Mouse (Mus musculus): ENCODE results near the gene Epas1. TPM values are rescaled to one million over a fixed set of nuclear protein-coding genes. Genes with fewer than 3 reads are reported as not detected.

Epas1 gene
- total RNA-seq (2012; rRNA removed) = not detected in 2 replicates
- not detected for polyA plus RNA-seq (2012; ENCODE audit: insufficient read depth in 1 of 2, insufficient read length in 2 of 2, low read depth in 1 of 2, low replicate concordance in 2 of 2, missing spikeins in 1 of 2)

- H3K9ac ChIP-seq (ENCODE audit: control insufficient read depth, low read depth, low read length, poor library complexity, severe bottlenecking) = no peak within 1 kb of the TSS
- no peak within 1 kb of the TSS for H3K27ac ChIP-seq (ENCODE audit: control insufficient read depth, low read depth, low read length)
- H3K36me3 ChIP-seq (ENCODE audit: control insufficient read depth in 1 of 2, insufficient read depth in 2 of 2, low read length in 2 of 2) = no peaks in the 10 kb centered on the region
- H3K4me1 ChIP-seq (ENCODE audit: control insufficient read depth in 1 of 2, insufficient read depth in 2 of 2, low read length in 2 of 2) = no peaks in the 10 kb centered on the region
- H3K27me3 ChIP-seq (ENCODE audit: control insufficient read depth in 1 of 2, insufficient read depth in 2 of 2, low read length in 2 of 2) = peaks cover 0 to 2% of the 10 kb centered on the region in 2 experiments
- H3K79me2 ChIP-seq (ENCODE audit: control insufficient read depth, insufficient read depth, low read length, poor library complexity) = no peaks in the 10 kb centered on the region
- TF ChIP-seq EP300 (IDR thresholded peaks at IDR 0.05; ENCODE audit: low read depth in 1 of 2, low read length in 2 of 2) (no peak), HCFC1 (IDR thresholded peaks at IDR 0.05; ENCODE audit: low read depth, low read length) (no peak), GATA1 (IDR thresholded peaks at IDR 0.05; ENCODE audit: low read depth, low read length) (no peak), GABPA (IDR thresholded peaks at IDR 0.05; ENCODE audit: low read depth, low read length) (no peak), ZNF384 (IDR thresholded peaks at IDR 0.05; ENCODE audit: low read depth, low read length) (no peak), RAD21 (IDR thresholded peaks at IDR 0.05; ENCODE audit: low read depth, low read length) (no peak), KAT2A (conservative IDR thresholded peaks at IDR 0.05; ENCODE audit: low read depth, low read length) (no peak), SIN3A (IDR thresholded peaks at IDR 0.05; ENCODE audit: low read length) (no peak), CHD2 (IDR thresholded peaks at IDR 0.05; ENCODE audit: low read length) (no peak), USF1 (IDR thresholded peaks at IDR 0.05; ENCODE audit: low read depth, low read length) (no peak), NRF1 (IDR thresholded peaks at IDR 0.05; ENCODE audit: insufficient read depth, low read depth, low read length, poor library complexity, severe bottlenecking) (no peak), MYB (IDR thresholded peaks at IDR 0.05; ENCODE audit: low read depth, low read length) (no peak), ELF1 (IDR thresholded peaks at IDR 0.05; ENCODE audit: low read depth, low read length) (no peak), MYC (IDR thresholded peaks at IDR 0.05; ENCODE audit: low read depth, low read length) (no peak), ETS1 (IDR thresholded peaks at IDR 0.05; ENCODE audit: low read depth, low read length) (no peak), MAZ (IDR thresholded peaks at IDR 0.05; ENCODE audit: low read depth, low read length) (no peak), UBTF (IDR thresholded peaks at IDR 0.05; ENCODE audit: borderline replicate concordance, insufficient read depth, low read depth, low read length) (no peak), SMC3 (IDR thresholded peaks at IDR 0.05; ENCODE audit: low read depth, low read length) (no peak), CTCF (IDR thresholded peaks at IDR 0.05 in 2 of 3, conservative IDR thresholded peaks at IDR 0.05 in 1 of 3; ENCODE audit: control insufficient read depth in 1 of 3, insufficient read depth in 1 of 3, low read depth in 2 of 3, low read length in 3 of 3, poor library complexity in 1 of 3, severe bottlenecking in 1 of 3) (no peak)
- no peak for DNase-seq (ENCODE audit: low read depth, low spot score)
- H3K4me3 ChIP-seq (ENCODE audit: control insufficient read depth in 1 of 2, insufficient read depth in 1 of 2, low read depth in 2 of 2, low read length in 2 of 2) = no peak within 1 kb of the TSS
- H3K9me3 ChIP-seq (replicated peaks; ENCODE audit: insufficient read depth, low read length) = no peaks in the 10 kb centered on the region
Measured at GRCm38 (mm10) chr17:86753130-86753821, at the start of gene Epas1. Epas1 (plus strand) TSS chr17:86753700.

- DNase-seq (ENCODE audit: low read depth, low spot score) = no peak
- Histone ChIP-seq H3K9me3 (replicated peaks; ENCODE audit: insufficient read depth, low read length) (no peaks in the 10 kb centered on the region), H3K4me1 (ENCODE audit: control insufficient read depth in 1 of 2, insufficient read depth in 2 of 2, low read length in 2 of 2) (no peaks in the 10 kb centered on the region), H3K36me3 (ENCODE audit: control insufficient read depth in 1 of 2, insufficient read depth in 2 of 2, low read length in 2 of 2) (no peaks in the 10 kb centered on the region), H3K9ac (ENCODE audit: control insufficient read depth, low read depth, low read length, poor library complexity, severe bottlenecking) (no peak overlapping the region), H3K79me2 (ENCODE audit: control insufficient read depth, insufficient read depth, low read length, poor library complexity) (no peaks in the 10 kb centered on the region), H3K27me3 (ENCODE audit: control insufficient read depth in 1 of 2, insufficient read depth in 2 of 2, low read length in 2 of 2) (peaks cover 8% of the 10 kb centered on the region in 2 experiments), H3K4me3 (ENCODE audit: control insufficient read depth in 1 of 2, insufficient read depth in 1 of 2, low read depth in 2 of 2, low read length in 2 of 2) (no peak overlapping the region), H3K27ac (ENCODE audit: control insufficient read depth, low read depth, low read length) (no peak overlapping the region)
- no peak for TF ChIP-seq RAD21 (IDR thresholded peaks at IDR 0.05; ENCODE audit: low read depth, low read length)
- no peak for TF ChIP-seq MYC (IDR thresholded peaks at IDR 0.05; ENCODE audit: low read depth, low read length)
- no peak for TF ChIP-seq SMC3 (IDR thresholded peaks at IDR 0.05; ENCODE audit: low read depth, low read length)
Measured at GRCm38 (mm10) chr17:86705236-86705635, 48.3 kb upstream of the Epas1 start.
